Mouse (Mus musculus): ENCODE data around the gene Mcidas. TPM values are rescaled to one million over a fixed set of nuclear protein-coding genes. Genes with fewer than 3 reads are reported as not detected.
A peak's percentile ranks its signal among the peaks of the same experiment; 100 is the strongest.

The Mcidas gene
- polyA plus RNA-seq (2015; fragmentation: Nextera tagmentation; extraction: Ambion mirVana): 0.62 and 1.2 TPM in 2 replicates

DNA sequence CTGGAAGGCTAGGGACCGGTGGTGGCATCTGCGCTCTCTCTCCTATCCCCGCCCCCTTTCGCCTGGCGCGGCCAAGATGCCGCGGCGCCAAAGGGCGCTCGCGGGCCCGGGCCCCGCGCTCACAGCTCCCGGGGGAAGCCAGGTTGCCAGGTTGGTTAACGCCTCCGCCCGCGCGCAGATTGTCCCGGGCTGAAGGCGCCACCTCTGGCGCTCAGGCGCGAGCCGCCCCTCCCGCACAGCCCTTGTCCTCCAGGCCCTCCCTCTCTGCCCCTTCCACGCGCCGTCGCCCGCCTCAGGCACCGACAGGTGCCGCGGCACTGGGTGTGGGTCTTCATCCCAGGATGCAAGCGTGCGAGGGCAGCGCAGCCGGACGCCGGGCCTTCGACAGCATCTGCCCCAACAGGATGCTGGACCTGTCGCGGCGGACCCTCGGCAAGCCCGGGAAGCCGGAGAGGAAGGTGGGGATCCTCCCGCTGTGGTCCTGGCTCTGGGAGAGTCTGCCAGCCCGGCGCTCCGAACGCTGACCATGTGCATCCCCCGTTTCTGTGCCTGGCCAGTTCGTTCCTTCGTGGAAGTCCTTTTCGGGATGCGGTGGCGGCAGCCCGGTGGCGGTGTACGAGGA, at the start of gene Mcidas:
Gene Mcidas (plus strand): TSS at position 315 of the 622 bp plus-strand sequence.
- no peak within 1 kb of the TSS for H3K27ac ChIP-seq (ENCODE audit: low read length)
- under 1% methylated on average over 63 of the region's 63 CpGs for WGBS
- peak within 1 kb of the TSS; percentile 85 for H3K4me2 ChIP-seq (ENCODE audit: low read depth, low read length)
- peak within 1 kb of the TSS; percentile 7; the same call in 1 of the 2 replicates for H3K9ac ChIP-seq (ENCODE audit: low read length)
- peak within 1 kb of the TSS; percentile 52 for H3K4me3 ChIP-seq (ENCODE audit: low read length)
- H3K27me3 ChIP-seq (ENCODE audit: control insufficient read depth, insufficient read depth, low read length): peaks cover 87% of the 10 kb centered on the region
- no peaks in the 10 kb centered on the region for H3K9me3 ChIP-seq (replicated peaks; ENCODE audit: control insufficient read depth, low read length)
- no peaks in the 10 kb centered on the region for H3K36me3 ChIP-seq (ENCODE audit: control insufficient read depth, insufficient read depth)
- peaks cover 22% of the 10 kb centered on the region for H3K4me1 ChIP-seq (ENCODE audit: control insufficient read depth, insufficient read depth, low read length)
- no peak for ATAC-seq (replicated peaks; ENCODE audit: extremely low read depth, insufficient read depth, low FRiP score)

DNA sequence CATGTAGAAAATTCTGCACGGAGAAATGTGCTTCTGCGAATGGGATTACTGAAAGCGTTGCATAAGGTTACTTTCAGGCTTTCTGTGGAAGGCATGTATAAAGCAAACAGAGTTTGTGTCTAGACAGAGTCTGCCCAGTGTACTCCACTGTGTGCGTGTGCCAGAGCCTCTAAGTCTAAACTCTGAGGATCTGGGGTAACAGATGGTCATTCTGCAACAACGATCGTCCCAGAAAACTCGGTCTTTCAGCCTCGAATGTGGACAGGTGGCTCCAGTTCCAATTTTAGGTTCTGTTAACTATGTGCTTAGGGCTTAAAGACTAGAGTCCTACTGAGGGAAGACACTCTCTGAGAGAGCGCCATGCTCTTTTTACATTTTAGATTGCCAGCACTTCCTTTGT, 48.3 kb upstream of the Mcidas start:
- H3K4me3 ChIP-seq (ENCODE audit: low read length): no peak overlapping the region
- H3K4me2 ChIP-seq (ENCODE audit: low read depth, low read length): no peak overlapping the region
- H3K9ac ChIP-seq (ENCODE audit: low read length): no peak overlapping the region
- H3K27me3 ChIP-seq (ENCODE audit: control insufficient read depth, insufficient read depth, low read length): no peaks in the 10 kb centered on the region
- ATAC-seq (replicated peaks; ENCODE audit: extremely low read depth, insufficient read depth, low FRiP score): no peak
- peaks cover 3% of the 10 kb centered on the region; the same call in 1 of the 2 replicates for H3K4me1 ChIP-seq (ENCODE audit: control insufficient read depth, insufficient read depth, low read length)
- 93% methylated on average over 9 of the region's 9 CpGs for WGBS
- no peak overlapping the region for H3K27ac ChIP-seq (ENCODE audit: low read length)
- H3K9me3 ChIP-seq (replicated peaks; ENCODE audit: control insufficient read depth, low read length): no peaks in the 10 kb centered on the region
- peaks cover 44% of the 10 kb centered on the region for H3K36me3 ChIP-seq (ENCODE audit: control insufficient read depth, insufficient read depth)

DNA sequence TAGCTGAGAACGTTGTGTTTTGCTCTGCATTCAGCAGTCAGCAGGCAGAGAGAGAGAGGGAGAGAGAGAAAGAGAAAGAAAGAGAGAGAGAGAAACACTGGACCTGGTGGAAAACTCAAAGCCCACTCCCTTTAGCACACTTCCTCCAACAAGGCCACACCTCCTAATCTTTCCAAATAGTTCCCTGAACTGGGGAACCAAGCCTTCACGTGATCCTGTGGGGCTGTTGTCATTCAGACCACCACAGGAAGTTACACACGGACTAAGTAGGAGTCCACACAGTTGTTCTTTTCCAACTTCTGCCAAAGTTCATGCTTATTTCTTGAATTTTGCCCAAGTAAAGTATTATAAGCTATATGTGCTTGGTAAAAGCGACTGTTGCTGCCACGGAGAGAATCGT, 47.7 kb upstream of the Mcidas start:
- Histone ChIP-seq H3K4me3 (ENCODE audit: low read length) (no peak overlapping the region), H3K36me3 (ENCODE audit: control insufficient read depth, insufficient read depth) (peaks cover 47% of the 10 kb centered on the region), H3K9me3 (replicated peaks; ENCODE audit: control insufficient read depth, low read length) (no peaks in the 10 kb centered on the region), H3K4me1 (ENCODE audit: control insufficient read depth, insufficient read depth, low read length) (peaks cover 3% of the 10 kb centered on the region; the same call in 1 of the 2 replicates), H3K27me3 (ENCODE audit: control insufficient read depth, insufficient read depth, low read length) (no peaks in the 10 kb centered on the region), H3K9ac (ENCODE audit: low read length) (no peak overlapping the region), H3K4me2 (ENCODE audit: low read depth, low read length) (no peak overlapping the region), H3K27ac (ENCODE audit: low read length) (no peak overlapping the region)
- 77% methylated on average over 6 of the region's 6 CpGs for WGBS
- no peak for ATAC-seq (replicated peaks; ENCODE audit: extremely low read depth, insufficient read depth, low FRiP score)

DNA sequence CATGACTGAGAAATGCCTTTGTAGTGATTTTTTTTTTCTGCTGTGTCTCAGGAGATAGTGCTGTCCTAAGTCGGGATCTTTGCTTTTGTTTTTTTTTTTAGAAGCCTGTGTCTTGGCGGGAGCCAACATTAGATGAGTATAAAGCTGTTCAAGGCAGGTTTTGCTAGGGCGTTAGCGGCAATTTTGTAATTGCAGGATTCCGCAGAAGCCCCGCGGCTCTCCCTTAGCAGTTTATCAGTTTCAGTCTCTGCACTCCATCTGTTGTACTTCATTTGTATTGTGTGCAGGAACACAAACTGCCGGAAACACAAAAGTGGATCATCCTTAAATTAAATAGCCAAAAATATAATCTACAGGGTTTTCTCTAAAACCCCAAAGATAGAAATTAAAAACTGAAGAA, 39.6 kb upstream of the Mcidas start:
- H3K4me2 ChIP-seq (ENCODE audit: low read depth, low read length): no peak overlapping the region
- H3K9ac ChIP-seq (ENCODE audit: low read length): no peak overlapping the region
- WGBS: 90% methylated on average over 8 of the region's 8 CpGs
- peaks cover 35% of the 10 kb centered on the region for H3K36me3 ChIP-seq (ENCODE audit: control insufficient read depth, insufficient read depth)
- no peak overlapping the region for H3K27ac ChIP-seq (ENCODE audit: low read length)
- H3K4me3 ChIP-seq (ENCODE audit: low read length): no peak overlapping the region
- no peaks in the 10 kb centered on the region for H3K9me3 ChIP-seq (replicated peaks; ENCODE audit: control insufficient read depth, low read length)
- ATAC-seq (replicated peaks; ENCODE audit: extremely low read depth, insufficient read depth, low FRiP score): no peak
- no peaks in the 10 kb centered on the region for H3K4me1 ChIP-seq (ENCODE audit: control insufficient read depth, insufficient read depth, low read length)
- H3K27me3 ChIP-seq (ENCODE audit: control insufficient read depth, insufficient read depth, low read length): no peaks in the 10 kb centered on the region

DNA sequence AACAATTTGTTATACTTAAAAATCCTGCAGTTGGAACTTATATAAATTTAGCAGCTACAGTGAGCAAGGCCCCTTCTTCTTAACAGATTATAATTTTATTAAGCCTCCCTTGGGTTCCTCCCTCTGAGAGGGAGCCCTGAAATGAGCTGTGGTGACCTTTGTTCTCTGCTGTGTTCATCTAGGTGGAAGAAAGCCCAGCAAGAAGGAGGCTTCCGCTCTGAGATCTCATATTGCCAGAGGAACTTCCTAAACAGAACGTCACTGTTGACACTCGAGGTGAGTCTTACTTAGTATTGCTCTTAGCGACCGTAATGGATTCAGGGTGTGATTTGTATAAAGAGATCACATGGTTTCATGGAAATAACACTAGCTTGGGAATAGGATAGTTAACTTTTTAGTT, 30.6 kb upstream of the Mcidas start:
- Histone ChIP-seq H3K9ac (ENCODE audit: low read length) (no peak overlapping the region), H3K4me1 (ENCODE audit: control insufficient read depth, insufficient read depth, low read length) (no peaks in the 10 kb centered on the region), H3K27me3 (ENCODE audit: control insufficient read depth, insufficient read depth, low read length) (no peaks in the 10 kb centered on the region), H3K4me3 (ENCODE audit: low read length) (no peak overlapping the region), H3K27ac (ENCODE audit: low read length) (no peak overlapping the region), H3K9me3 (replicated peaks; ENCODE audit: control insufficient read depth, low read length) (no peaks in the 10 kb centered on the region), H3K36me3 (ENCODE audit: control insufficient read depth, insufficient read depth) (peaks cover 26% of the 10 kb centered on the region), H3K4me2 (ENCODE audit: low read depth, low read length) (no peak overlapping the region)
- ATAC-seq (replicated peaks; ENCODE audit: extremely low read depth, insufficient read depth, low FRiP score): no peak
- WGBS: 83% methylated on average over 5 of the region's 5 CpGs

DNA sequence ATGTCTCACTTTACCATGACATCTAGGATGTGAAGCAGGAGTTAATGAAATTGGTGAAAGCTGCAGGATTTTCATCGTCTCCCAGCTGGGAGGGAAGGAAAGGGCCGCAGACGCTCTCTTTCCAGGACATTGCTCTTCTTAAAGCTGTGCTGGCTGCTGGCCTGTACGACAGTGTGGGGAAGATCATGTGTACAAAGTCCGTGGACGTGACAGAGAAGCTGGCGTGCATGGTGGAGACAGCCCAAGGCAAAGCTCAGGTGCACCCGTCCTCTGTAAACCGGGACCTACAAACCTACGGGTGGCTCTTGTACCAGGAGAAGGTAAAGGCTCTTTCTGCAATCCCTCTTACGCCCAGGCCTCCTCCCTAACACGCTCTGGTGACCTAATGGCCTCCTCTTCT, 29.2 kb upstream of the Mcidas start:
- peaks cover 28% of the 10 kb centered on the region for H3K36me3 ChIP-seq (ENCODE audit: control insufficient read depth, insufficient read depth)
- WGBS: 88% methylated on average over 12 of the region's 12 CpGs
- no peak overlapping the region for H3K27ac ChIP-seq (ENCODE audit: low read length)

DNA sequence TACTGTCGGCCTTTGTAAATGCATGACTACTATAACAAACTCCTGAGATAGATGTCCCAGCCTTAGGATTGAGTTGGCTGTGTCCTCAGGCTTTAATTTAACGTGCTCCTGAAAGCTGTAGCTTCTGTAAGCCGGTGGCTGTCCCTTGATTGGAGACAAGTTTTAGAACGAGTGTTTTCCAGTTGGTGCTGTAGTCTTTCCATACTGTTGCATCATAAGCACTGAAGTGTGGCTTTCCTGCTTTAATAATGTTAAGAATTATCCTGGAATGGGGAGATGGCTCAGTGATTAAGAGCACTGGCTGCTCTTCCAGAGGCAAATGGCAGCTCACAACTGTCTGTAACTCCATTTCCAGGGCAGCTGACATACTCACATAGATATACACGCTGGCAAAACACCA, 26.4 kb upstream of the Mcidas start:
- WGBS: 94% methylated on average over 5 of the region's 5 CpGs
- no peak for ATAC-seq (replicated peaks; ENCODE audit: extremely low read depth, insufficient read depth, low FRiP score)
- H3K9me3 ChIP-seq (replicated peaks; ENCODE audit: control insufficient read depth, low read length): no peaks in the 10 kb centered on the region
- H3K27ac ChIP-seq (ENCODE audit: low read length): no peak overlapping the region
- H3K9ac ChIP-seq (ENCODE audit: low read length): no peak overlapping the region
- no peak overlapping the region for H3K4me2 ChIP-seq (ENCODE audit: low read depth, low read length)
- peaks cover 30% of the 10 kb centered on the region for H3K36me3 ChIP-seq (ENCODE audit: control insufficient read depth, insufficient read depth)
- no peaks in the 10 kb centered on the region for H3K27me3 ChIP-seq (ENCODE audit: control insufficient read depth, insufficient read depth, low read length)
- H3K4me1 ChIP-seq (ENCODE audit: control insufficient read depth, insufficient read depth, low read length): no peaks in the 10 kb centered on the region
- no peak overlapping the region for H3K4me3 ChIP-seq (ENCODE audit: low read length)

More for the DNA sequence above, 29.2 kb upstream of the Mcidas start:
- Histone ChIP-seq H3K27me3 (ENCODE audit: control insufficient read depth, insufficient read depth, low read length) (no peaks in the 10 kb centered on the region), H3K4me3 (ENCODE audit: low read length) (no peak overlapping the region), H3K9ac (ENCODE audit: low read length) (no peak overlapping the region), H3K9me3 (replicated peaks; ENCODE audit: control insufficient read depth, low read length) (no peaks in the 10 kb centered on the region), H3K4me1 (ENCODE audit: control insufficient read depth, insufficient read depth, low read length) (no peaks in the 10 kb centered on the region), H3K4me2 (ENCODE audit: low read depth, low read length) (no peak overlapping the region)
- no peak for ATAC-seq (replicated peaks; ENCODE audit: extremely low read depth, insufficient read depth, low FRiP score)

DNA sequence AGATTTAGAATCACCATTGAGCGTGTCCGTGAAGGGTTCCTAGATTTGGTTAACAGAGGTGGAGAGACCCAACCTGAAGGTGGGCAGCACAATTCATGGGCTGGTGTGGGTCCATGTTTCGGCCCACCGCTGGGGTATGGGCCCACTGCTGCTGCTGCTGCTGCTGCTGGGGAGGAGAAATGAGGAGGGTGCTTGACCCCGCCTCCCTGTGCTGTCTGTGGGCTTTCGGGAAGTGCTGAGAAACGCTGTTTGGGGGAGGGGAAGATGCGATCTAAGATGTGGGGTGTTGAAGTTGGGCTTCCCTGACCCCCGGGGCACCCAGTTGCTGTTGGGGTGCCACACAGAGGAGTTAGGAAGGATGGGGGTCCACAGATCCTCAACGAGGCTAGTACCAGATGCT, 16.9 kb upstream of the Mcidas start:
- H3K27me3 ChIP-seq (ENCODE audit: control insufficient read depth, insufficient read depth, low read length): peaks cover 9% of the 10 kb centered on the region
- WGBS: 33% methylated on average over 10 of the region's 10 CpGs
- no peak overlapping the region for H3K9ac ChIP-seq (ENCODE audit: low read length)
- H3K27ac ChIP-seq (ENCODE audit: low read length): no peak overlapping the region
- peak overlapping the region; percentile 34 for H3K4me2 ChIP-seq (ENCODE audit: low read depth, low read length)
- H3K36me3 ChIP-seq (ENCODE audit: control insufficient read depth, insufficient read depth): no peaks in the 10 kb centered on the region
- no peaks in the 10 kb centered on the region for H3K4me1 ChIP-seq (ENCODE audit: control insufficient read depth, insufficient read depth, low read length)
- H3K9me3 ChIP-seq (replicated peaks; ENCODE audit: control insufficient read depth, low read length): no peaks in the 10 kb centered on the region
- no peak for ATAC-seq (replicated peaks; ENCODE audit: extremely low read depth, insufficient read depth, low FRiP score)
- H3K4me3 ChIP-seq (ENCODE audit: low read length): no peak overlapping the region

DNA sequence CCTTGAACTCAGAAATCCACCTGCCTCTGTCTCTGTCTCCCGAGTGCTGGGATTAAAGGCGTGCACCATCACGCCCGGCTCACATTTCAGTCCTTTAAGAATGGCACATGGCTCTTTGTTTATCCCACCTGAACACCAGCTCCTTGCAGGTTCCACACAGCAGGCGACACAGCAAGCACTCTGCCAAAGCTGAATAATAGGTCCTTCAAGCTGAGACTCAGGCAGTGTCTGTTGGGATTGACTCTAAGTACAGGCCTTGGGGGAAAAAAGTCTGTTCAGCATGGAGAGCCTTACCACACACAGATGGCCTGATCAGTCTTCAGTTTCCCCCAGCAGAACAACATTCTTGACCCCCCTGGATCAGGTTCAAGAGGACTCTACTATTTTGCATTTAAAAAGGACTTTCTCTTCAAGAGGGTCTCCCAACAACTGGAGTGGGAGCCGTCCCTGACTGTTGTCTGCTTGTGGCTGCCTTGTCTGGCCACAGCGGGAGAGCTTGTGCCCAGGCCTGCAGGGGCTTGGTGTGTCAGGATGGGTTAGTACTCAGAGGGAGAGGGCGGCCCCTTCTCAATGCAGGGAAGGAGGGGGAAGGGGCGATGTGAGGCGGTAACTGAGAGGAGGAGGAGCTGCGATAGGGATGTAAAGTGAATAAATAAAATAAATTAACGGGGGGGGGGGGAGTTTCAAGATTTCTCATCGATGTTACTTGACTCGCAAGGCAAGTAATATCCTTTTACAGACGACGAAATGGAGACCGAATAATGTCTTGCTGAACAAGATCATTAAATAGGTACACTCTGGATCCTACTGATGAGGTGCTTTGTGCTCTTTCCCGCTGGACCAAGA, 7.8 kb upstream of the Mcidas start:
- no peak for ATAC-seq (replicated peaks; ENCODE audit: extremely low read depth, insufficient read depth, low FRiP score)
- Histone ChIP-seq H3K36me3 (ENCODE audit: control insufficient read depth, insufficient read depth) (no peaks in the 10 kb centered on the region), H3K9ac (ENCODE audit: low read length) (no peak overlapping the region), H3K27me3 (ENCODE audit: control insufficient read depth, insufficient read depth, low read length) (peaks cover 55% of the 10 kb centered on the region), H3K4me2 (ENCODE audit: low read depth, low read length) (no peak overlapping the region), H3K4me1 (ENCODE audit: control insufficient read depth, insufficient read depth, low read length) (peaks cover 22% of the 10 kb centered on the region), H3K4me3 (ENCODE audit: low read length) (no peak overlapping the region), H3K9me3 (replicated peaks; ENCODE audit: control insufficient read depth, low read length) (no peaks in the 10 kb centered on the region), H3K27ac (ENCODE audit: low read length) (no peak overlapping the region)
- 17% methylated on average over 18 of the region's 18 CpGs for WGBS

Measured in heart, embryonic 16.5 days (tissue).